Mouse (Mus musculus) frontal cortex, postnatal 25 days (tissue): ENCODE measurements around the gene Nmnat2.

ENCODE experiments used
- DNase-seq, 2 experiments: peaks; one replicate each; pipeline ENCODE4 v3.0.0; 2022; ENCODE audit warnings: low spot score in 2 of 2

The Nmnat2 gene

DNA sequence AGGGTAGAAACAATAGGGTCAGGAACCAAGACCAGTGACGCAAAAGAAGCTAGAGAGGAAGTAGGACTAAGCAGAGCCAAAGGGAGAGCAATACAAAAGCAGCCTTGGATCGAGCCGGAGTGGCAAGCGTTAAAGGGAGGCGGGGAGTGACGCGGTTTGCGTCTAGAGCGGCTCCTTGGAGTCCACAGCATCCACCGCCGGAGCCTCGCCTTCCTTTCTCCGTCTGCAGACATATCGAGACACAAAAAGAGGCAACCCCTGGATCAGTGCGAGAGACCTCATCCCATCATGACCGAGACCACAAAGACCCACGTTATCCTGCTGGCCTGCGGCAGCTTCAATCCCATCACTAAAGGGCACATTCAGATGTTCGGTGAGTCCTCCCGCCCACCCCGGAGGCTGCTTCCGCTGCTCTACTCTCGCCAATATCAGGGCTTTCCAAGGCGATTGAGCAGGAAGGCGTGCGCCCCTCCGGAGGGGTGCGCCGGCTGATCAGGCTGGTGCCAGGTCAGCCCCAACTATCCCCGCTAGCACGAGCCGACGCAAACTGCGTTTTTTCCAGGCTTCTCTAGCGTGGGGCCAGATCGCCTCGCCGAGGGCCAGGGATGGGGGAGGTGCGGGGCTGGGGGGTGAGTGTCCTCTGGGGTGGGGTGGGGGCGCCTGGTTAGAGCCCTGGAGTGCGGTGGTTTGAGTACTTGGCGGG is at the start of gene Nmnat2:
Gene Nmnat2 (plus strand): TSS at position 173 of the 703 bp plus-strand sequence.
- DNase-seq = peak; percentile 55 to 64

DNA sequence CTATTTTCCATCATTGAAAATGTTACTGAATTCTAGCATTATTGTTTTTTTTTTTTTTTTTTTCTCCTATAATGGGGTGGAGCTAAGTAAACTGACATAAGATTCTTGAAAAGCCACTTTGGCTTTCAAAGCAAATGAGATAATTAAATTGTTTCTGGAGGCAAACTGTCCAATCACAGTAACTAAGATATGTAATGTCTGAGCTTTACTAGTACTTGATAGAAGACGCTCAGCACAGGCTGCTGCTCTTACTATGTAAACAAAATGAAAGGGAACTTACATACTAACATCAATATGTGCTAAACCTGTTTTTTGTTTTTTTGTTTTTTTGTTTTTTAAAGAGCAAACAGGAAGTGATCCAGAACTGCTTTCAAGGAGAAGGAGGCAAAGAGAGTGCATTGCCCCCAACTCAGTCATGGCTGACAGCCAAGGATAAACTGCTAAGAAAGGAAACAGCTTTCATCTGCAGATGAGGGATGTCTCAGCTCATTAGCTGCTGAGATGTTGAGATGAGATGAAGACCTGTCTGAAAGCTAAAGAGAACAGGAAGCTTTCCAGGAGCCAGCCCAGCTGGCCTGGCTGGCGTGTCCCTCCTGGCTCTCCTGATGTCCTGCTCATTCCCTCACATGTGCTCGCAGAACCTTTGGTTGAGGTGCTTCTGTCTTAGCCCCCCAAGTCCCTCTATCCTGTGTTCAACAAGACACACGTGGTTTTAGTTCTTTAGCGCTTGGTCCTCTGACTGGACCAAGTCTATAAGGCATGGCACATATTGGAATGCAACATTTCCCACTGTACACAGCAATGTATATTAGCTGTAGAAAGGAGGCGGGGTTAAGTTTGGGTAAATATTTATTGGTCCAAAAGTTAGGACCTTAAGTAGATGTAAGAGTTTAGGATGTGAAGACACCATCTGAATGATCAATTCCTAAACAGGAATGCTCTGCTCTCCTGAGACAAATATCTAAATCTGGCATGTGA is 41.0 kb upstream of the Nmnat2 start:
- DNase-seq = no peak

DNA sequence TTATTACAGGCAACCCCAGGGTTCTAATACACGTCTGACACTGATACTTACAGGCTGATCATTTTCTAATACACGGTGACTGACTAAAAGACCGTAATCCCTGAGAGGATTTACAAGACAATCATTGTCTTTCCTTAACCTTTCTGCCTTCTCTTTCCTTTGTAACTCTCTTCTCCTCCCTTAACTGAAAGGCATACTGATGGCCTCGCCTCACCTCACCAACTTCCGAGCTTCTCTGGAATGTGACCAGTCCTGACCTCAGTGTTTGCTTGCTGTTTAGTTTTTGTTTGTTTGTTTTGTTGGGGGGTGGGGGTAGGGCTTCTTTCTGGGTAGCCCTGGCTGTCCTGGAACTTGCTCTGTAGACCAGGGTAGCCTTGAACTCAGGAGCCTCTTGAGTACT is 39.0 kb upstream of the Nmnat2 start:
- no peak for DNase-seq

DNA sequence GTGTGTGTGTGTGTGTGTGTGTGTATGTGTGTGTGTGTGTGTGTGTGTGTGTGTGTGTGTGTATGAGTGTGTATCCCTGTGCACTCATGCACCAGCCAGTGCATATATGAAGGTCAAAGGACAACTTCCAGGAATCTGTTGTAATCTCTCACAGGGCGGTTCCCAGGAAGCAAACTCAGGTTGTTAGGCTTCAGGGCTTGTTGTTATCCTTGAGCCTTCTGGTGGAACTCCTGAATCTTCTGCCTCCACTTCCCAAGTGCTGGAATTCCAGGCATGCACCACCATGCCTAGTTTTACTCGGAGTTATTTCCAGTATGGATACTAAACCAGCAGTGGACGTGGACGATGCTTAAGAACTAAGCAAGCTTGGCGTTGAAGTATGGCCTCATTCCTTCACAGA is 37.9 kb upstream of the Nmnat2 start:
- no peak for DNase-seq

DNA sequence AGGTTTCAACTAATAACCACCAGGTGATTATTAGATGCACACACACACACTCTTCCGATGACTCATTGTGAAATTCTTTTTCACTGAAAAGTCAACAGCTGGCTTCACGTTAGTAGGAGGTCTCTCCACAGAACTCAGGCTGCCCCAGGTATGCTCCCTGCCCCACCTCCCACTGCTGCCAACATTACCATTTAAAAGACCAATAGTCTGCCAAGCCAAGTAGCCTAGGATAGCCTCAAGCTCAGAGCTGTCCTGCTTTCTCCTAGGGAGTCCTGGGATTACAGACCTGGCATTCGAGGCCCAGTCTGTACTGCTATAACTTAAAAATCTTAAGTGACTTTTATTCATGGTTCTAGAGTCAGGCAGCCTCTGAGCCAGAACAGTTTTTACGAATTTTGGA is 37.2 kb upstream of the Nmnat2 start:
- no peak for DNase-seq

DNA sequence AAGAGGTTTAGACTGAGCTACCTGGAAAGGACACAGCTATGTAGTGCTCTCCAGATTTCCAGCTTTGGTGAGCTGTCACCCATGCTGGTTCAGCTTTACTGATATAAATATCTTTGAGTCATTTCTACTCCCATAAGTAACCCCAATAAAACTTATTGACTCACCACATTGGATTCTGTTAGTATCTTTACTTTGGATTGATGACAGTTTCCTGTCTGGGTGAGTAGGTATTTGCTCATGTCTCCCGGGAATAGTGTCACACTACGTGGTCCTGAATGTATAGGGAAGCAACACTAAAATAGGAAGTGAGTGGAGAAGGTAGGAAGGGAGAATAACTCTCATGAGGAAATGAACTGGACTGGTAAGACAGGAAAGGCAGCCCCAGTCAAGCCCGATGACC is 33.0 kb upstream of the Nmnat2 start:
- no peak for DNase-seq

DNA sequence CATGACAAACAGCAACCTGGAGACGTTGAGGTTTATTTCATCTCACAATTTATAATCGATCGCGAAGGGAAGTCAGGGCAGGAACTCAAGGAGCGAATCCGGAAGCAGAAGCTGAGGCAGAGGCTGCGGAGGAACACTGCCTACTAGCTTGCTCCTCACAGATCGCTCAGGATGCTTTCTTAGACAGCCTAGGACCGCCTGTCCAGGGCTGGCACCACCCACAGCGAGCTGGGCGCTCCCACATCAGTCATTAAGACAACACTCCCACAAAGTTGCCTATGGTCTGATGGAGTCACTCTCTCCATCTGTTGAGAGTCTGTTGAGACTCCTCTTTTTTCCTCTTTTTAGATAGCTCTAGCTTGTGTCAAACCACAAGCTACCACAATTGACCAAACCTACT is 20.8 kb upstream of the Nmnat2 start:
- DNase-seq = no peak

DNA sequence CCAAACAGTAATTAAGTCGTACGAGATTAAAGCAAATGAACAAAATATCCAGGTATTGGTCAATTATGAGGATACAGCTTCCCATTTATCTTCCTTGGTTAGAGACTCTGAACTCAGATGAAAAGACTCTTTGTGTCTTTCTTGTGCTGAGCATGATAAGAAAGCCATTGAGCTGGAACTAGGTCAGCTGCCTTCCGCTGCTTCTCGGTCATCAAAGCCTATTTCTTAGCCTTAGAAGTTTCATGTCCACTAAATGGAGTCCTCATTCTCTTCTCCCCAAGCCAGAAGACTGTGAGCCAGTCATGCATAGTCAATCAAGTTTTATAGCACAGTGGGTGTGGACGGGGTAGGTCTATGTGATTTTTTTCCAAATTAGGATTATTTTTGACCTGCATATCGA is 19.3 kb upstream of the Nmnat2 start:
- DNase-seq = no peak

DNA sequence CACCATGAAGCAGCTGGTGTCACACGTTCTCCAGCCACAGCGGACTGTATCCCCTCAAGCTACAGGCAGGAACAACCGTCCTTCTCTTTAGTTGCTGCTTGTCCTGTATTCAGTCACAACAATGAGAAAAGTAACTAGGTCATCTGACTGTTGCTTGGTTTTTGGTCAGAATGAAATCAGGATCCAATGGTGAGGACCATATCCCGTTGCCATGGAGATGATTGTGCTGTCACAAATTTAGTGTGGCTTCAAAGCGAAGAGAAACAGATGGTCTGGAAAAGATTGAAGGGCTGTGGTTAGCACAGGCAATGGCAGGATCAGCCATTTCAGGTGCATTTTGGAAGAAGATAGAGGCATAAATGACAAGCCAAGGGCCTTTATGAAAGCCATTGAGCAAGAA is 18.4 kb upstream of the Nmnat2 start:
- DNase-seq = no peak

DNA sequence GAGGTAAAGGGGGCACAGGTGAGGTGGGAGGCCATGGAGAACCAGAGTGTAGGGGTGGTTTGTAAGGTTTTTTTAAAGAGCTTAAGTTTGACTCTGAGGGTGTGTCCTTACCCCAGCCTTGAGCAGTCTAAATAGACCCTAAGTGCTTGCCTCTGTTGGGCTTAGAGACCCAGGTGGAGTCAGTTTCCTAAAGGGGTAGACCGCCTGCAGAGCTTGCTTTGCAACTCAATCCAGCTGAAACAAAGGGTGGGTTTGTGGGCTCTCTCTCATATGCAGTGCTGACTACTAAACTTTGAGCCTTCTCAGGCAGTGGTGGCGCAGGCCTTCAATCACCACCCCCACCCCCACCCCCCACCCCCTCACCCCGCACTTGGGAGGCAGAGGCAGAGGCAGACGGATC is 11.8 kb upstream of the Nmnat2 start:
- no peak for DNase-seq

DNA sequence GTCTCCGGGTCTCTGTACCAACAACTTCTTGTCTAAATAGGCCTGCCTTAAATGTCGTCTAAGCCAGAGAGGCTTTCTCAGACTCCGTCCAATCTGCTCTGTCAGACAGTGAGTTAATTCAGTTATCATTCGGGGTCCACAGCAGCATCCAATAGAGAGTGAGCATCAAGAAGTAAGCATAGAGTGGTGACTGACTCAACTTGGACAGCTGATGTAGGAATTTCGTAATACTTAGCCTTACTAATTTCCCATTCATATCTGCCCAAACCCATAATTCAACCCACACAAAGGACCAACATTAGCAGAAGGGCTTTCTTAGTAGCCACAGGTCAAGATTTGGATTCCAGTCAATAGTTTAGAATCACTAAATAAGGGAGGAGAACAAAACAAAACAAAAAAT is 626 bp upstream of the Nmnat2 start:
- no peak for DNase-seq

DNA sequence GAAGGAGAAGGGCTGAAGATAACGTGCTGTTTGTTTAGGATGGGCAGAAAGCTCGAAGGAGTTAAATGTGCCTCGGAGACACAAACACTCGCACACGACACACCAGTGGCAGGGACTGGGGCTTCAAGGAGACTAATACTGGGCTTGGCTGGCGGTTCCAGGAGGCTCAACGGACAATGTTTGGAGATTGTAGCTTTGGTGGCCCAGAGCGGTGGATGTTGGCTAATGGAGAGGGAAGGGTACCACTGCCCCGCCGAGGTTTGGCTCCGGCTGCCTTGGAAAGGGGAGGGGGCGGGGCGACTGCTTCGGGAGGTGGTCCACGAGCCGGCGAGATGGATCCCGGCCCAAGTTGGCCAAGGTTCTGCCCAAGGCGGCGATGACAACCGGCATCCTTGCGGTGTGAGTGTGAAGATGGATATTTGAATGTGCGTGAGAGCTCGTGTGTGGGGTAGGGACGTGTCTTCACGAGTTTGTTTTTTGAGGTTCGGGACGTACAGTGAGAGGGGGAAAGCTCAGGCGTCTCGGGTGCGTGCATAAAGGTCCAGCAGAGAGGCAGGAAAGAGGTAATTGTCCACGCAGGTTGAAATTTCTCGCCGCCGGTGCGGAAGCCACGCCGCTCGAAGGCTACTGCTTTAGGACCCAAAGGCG is 895 bp downstream of the Nmnat2 start:
- DNase-seq = peak in 1 of 2 experiments; percentile 16

DNA sequence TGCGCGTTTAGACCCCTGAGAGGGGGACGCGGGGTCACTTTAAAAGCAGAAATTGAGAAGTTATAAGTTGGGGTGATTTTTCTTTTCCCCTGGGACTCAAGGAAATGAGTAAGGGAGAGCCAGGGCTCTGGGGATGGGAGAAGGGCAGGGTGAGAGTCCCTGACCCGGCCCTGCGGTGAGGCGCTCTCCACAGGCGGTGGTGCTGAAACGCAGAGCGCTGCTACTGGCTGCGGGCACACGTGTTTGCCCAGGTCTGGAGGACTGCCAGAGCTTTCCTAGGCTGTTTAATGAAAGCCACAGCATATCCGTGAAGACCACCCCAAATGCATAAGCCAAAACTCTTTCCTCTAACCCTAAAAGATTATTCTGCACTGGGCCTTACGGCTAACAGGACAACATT is 1.4 kb downstream of the Nmnat2 start:
- peak in 1 of 2 experiments; percentile 24 for DNase-seq

DNA sequence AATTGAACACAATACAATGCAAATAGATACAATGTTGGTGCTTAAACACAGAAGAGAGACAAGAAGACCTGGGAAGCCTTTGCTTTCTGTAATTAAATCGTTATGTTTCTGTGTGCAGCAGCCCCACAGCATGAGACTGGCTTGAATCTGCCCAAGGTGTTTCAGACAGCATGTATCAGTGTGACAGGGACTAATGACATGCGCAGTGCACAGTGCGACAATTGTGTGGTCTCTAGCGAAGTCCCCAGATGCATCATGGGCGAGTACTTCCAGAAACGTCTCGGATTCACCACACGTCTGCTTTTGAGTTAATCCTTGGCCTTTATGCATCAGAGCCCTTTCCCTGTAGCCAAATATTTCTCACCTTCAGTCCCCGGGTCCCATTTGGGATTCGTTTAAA is 9.6 kb downstream of the Nmnat2 start:
- DNase-seq = no peak

DNA sequence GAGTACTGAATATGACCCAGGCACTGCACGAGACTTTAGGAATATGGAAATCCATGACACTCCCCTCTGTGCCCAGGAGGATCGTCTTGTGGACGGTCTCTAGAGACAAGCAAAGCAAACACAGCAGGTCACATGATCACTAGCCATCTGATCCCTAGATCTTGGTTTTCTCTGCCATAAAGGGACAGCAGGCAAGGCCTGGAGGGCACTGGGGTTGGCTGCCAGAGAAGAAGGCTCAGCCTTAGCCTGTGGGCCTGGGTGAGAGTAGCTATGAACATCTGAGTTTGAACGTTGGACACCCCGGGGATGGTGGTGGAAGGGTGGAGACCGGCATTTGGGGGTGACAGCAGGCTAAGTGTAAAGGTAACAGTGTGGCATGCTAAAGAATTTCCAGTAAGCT is 11.4 kb downstream of the Nmnat2 start:
- DNase-seq = no peak

DNA sequence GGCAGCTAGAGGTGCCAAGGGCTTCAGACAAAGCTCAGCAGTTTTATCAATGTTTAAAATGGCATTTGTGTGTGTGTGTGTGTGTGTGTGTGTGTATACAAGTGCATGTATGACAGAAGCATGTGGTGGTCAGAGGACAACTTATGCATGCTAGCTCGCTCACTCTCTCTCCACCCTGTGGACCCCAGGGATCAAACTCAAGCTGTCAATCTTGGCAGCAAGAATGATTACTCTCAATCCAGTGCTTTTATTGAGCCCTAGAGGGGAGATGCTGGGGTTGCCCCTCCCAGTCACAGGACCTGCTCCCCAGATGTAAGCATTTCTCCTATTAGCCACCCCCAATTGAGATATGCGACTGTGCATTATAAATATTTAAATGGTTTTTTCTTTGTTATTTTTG is 11.9 kb downstream of the Nmnat2 start:
- no peak for DNase-seq

DNA sequence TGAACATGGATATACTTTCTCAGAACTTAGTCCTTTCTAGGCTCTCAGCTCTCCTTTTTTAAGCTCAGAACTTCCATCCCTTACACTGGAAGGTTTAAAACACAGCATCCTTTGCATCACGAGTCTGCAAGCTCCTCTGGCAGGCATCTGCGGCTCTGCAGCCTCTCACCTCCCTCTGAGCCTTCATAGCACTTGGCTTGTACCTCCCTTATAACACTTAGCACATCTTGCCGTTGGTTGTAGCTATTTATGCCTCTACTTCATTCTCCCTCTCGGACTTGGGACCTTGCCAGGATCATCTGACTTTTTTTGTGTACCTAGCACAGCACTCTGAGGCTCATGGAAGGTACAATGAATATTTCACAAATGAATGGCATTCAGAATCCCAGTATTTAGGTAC is 14.3 kb downstream of the Nmnat2 start:
- no peak for DNase-seq

DNA sequence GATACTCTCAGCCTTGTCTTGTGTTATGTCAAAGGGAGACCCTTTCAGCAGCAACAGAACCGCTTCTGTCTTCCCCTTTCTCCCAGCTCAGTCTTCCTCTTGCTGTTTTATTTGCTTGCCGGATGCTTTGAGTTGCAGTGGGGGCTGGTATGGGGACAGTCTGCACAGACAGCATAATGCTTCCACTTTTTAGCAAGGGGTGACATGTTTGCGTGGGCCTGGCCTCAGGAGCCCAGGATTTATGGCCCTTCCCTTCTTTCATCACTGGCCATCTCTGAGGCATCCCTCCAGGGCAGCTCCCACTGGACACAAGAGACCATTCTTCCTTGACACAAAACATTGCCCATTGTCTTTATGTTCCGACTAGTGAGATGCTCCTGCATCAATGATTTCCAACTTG is 18.2 kb downstream of the Nmnat2 start:
- DNase-seq = no peak

DNA sequence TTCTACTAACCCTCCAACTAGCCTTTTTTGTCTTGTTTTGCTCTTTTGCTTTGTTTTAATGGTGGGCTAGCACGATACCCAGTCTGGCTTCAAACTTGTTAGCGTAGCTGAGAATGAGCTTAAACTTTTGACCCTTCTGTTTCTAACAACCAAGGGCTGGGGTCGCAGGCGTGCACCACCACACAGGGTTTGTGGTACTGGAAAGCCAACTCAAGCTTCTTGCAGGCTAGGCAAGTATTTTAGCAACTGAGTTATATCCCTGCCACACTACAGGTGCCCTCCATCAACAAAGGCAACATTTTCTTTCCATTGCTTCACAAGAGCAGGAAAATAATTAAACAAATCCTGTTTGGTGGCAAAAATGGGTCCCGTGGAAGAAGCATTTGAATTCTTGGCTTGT is 18.6 kb downstream of the Nmnat2 start:
- no peak for DNase-seq

DNA sequence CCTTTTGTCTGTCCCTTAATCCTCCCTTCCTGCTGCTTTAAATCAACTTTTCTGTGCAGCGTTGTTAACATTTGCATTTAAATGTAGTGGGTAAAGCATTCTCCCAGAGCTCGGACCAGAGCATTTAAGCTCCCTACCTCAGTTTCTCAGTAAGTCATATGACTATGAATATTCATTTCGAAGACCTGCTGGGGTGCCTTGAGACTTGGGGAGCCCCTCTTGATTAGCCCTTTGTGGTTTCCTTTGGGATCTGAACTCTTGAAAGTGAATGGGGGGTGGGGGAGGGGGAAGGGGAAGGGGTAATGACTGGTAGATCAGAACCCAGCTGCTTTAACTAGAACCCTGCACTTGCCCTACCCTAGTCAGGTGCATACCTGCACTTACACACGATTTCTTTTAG is 19.1 kb downstream of the Nmnat2 start:
- no peak for DNase-seq

DNA sequence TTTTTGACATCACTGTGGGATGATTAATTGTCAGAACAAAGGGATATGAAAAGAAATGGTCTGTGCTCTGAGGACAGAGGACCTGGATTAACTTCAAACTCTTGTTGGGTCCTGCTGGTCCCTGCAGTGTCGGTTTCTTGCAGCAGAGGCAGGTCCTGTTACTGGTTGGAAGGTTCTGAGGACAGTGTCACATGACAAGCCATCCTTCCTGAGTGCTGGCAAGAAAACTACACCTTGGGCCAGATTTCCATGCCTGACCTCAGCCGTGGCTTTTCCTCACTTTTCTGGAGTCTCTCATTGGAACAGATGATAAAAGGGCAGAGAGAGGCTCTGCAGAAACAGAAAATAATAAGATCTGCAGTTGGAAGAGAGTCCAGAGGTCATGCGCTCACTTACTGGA is 20.4 kb downstream of the Nmnat2 start:
- no peak for DNase-seq

DNA sequence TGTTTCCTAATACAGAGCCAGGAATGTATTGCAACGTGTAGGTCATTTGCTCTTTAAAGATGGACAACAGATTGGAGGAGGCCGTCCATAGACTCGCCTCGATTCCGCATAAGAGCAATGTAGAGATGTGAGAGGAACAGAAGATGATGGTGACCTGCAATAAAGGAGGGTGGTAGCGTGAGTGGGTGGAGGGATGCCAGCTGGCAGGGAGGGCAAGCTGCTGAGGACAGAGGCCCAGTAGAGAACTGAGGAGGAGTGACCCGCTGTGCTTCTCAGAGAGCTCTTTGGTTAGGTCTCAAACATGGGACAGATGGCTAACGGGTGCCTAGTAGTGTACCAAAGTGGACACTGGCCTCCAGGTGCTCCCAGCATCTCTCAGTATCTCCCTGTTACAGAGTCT is 23.9 kb downstream of the Nmnat2 start:
- DNase-seq = no peak

DNA sequence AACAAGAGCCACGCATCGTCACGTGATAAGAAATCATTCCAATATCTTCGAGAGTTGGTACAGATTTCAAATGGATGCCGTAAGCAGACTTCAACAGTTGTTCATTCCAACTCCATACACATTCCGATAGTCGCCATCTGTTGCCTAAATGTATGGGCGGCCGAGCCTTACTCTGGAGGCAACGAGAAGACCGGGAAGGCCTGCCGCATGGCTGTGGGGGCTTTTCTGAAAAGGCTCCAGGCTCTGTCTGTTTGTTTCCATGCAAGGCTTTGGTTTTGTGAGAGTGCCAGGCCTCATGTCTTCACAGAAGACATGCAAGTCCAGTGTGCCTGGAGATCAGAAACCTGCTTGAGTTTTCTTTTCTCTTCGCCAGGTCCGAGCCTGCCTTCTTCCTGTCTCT is 28.6 kb downstream of the Nmnat2 start:
- peak in 1 of 2 experiments; percentile 32 for DNase-seq
